Mouse (Mus musculus) myocyte (in vitro differentiated cells): ENCODE results near the gene Atg4a-ps. TPM values are rescaled to one million over a fixed set of nuclear protein-coding genes. Genes with fewer than 3 reads are reported as not detected.

Source experiments
- H3K27me3 ChIP-seq: one replicate; pipeline ENCODE4 v1.6.1; 2011; ENCODE audit not compliant: control insufficient read depth, insufficient read depth, insufficient read length
- H3K36me3 ChIP-seq: one replicate; pipeline ENCODE4 v1.6.1; 2011; ENCODE audit not compliant: control insufficient read depth, insufficient read depth
- H3K4me2 ChIP-seq: one replicate; pipeline ENCODE4 v1.6.1; 2011; ENCODE audit warnings: low read depth, control low read depth
- H3K4me3 ChIP-seq: one replicate; pipeline ENCODE4 v1.5.1; 2011; ENCODE audit warnings: mild to moderate bottlenecking, control low read depth, moderate library complexity
- H3K79me2 ChIP-seq: one replicate; pipeline ENCODE4 v1.6.1; 2011; ENCODE audit not compliant: control insufficient read depth, insufficient read depth
- H3ac ChIP-seq: one replicate; pipeline ENCODE4 v1.6.1; 2011; ENCODE audit not compliant: control insufficient read depth, insufficient read length
- CEBPB ChIP-seq: IDR thresholded peaks from 2 replicates; pipeline ENCODE4 v1.6.1; 2011; ENCODE audit warnings: mild to moderate bottlenecking, moderate library complexity; ENCODE audit not compliant: poor library complexity, insufficient read depth, severe bottlenecking
- E2F4 ChIP-seq: IDR thresholded peaks from one replicate; pipeline ENCODE4 v1.6.1; 2011; ENCODE audit warnings: mild to moderate bottlenecking, control low read depth, moderate library complexity; ENCODE audit not compliant: insufficient read depth
- MAX ChIP-seq: IDR thresholded peaks from one replicate; pipeline ENCODE4 v1.6.1; 2011; ENCODE audit warnings: low read depth, mild to moderate bottlenecking, control low read depth
- MYOD1 ChIP-seq, 3 experiments: IDR thresholded peaks; one replicate each; pipeline ENCODE4 v1.6.1; 2011; ENCODE audit warnings: control low read depth in 2 of 3, low read depth in 2 of 3, mild to moderate bottlenecking in 2 of 3, moderate library complexity in 1 of 3; ENCODE audit not compliant: insufficient read length in 2 of 3, control insufficient read depth in 1 of 3
- MYOG ChIP-seq, 3 experiments: IDR thresholded peaks; one replicate each; pipeline ENCODE4 v1.6.1; 2011; ENCODE audit warnings: control low read depth in 2 of 3, low read depth in 2 of 3, mild to moderate bottlenecking in 2 of 3; ENCODE audit not compliant: insufficient read length in 2 of 3, control insufficient read depth in 1 of 3, insufficient read depth in 1 of 3
- POLR2A ChIP-seq: IDR thresholded peaks from one replicate; pipeline ENCODE4 v1.6.1; 2011; ENCODE audit warnings: low read depth, mild to moderate bottlenecking, control low read depth, moderate library complexity; ENCODE audit not compliant: insufficient read length
- POLR2AphosphoS2 ChIP-seq: IDR thresholded peaks from one replicate; pipeline ENCODE4 v1.6.1; 2011; ENCODE audit warnings: low read depth, control low read depth; ENCODE audit not compliant: insufficient read length
- REST ChIP-seq: IDR thresholded peaks from one replicate; pipeline ENCODE4 v1.6.1; 2011; ENCODE audit warnings: mild to moderate bottlenecking, control low read depth, moderate library complexity; ENCODE audit not compliant: insufficient read depth, insufficient read length
- SRF ChIP-seq: IDR thresholded peaks from one replicate; pipeline ENCODE4 v1.6.1; 2011; ENCODE audit warnings: low read depth; ENCODE audit not compliant: control insufficient read depth, insufficient read length
- TCF12 ChIP-seq: IDR thresholded peaks from one replicate; pipeline ENCODE4 v1.6.1; 2011; ENCODE audit warnings: mild to moderate bottlenecking, control low read depth; ENCODE audit not compliant: poor library complexity, insufficient read depth, severe bottlenecking
- TCF3 ChIP-seq: IDR thresholded peaks from one replicate; pipeline ENCODE4 v1.6.1; 2011; ENCODE audit warnings: low read depth, control low read depth; ENCODE audit not compliant: insufficient read length
- USF1 ChIP-seq: IDR thresholded peaks from one replicate; pipeline ENCODE4 v1.6.1; 2011; ENCODE audit warnings: low read depth, mild to moderate bottlenecking, control low read depth, moderate library complexity
- polyA plus RNA-seq: library from polyadenylated mRNA; unstranded; fragments of >200 nt; fragmentation: generic; extraction: Trizol; gene quantifications from one replicate; pipeline ENCODE4 v1.2.1, GENCODE M21; 2012; ENCODE audit warnings: missing spikeins

The Atg4a-ps gene
- polyA plus RNA-seq, 1 experiment, result 0.22 TPM

DNA sequence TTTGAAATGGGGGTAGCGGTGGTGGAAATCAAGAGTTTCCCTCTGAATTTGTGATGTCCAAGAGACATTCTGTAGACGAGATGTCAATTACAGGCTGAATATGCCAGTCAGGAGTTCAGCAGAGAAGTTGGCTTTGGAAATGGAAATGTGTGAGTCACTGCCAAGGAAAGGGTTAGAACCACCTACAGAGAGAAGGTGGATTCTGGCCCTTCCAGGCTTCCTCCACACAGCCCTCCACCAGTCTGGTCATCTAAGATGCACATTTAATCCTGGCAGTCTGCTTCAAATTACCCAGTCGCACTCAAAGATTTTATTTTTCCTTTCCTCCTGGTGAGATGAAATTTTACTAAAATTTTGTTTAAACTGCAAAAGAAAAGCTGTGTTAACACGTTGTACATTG lies 26.2 kb upstream of the Atg4a-ps start:
- Histone ChIP-seq H3K4me3 (no peak overlapping the region), H3K27me3 (no peaks in the 10 kb centered on the region), H3ac (no peak overlapping the region), H3K4me2 (no peak overlapping the region), H3K79me2 (no peaks in the 10 kb centered on the region), H3K36me3 (no peaks in the 10 kb centered on the region)
- no peak for TF ChIP-seq USF1
- no peak for TF ChIP-seq REST
- TF ChIP-seq E2F4, result no peak
- TF ChIP-seq POLR2AphosphoS2, result no peak
- no peak for TF ChIP-seq TCF12
- TF ChIP-seq MYOD1 (IDR thresholded peaks at IDR 0.05; ENCODE audit: control insufficient read depth in 1 of 3, insufficient read length in 2 of 3, low read depth in 2 of 3), result no peak
- TF ChIP-seq TCF3, result no peak
- TF ChIP-seq CEBPB, result no peak
- TF ChIP-seq MAX, result no peak

DNA sequence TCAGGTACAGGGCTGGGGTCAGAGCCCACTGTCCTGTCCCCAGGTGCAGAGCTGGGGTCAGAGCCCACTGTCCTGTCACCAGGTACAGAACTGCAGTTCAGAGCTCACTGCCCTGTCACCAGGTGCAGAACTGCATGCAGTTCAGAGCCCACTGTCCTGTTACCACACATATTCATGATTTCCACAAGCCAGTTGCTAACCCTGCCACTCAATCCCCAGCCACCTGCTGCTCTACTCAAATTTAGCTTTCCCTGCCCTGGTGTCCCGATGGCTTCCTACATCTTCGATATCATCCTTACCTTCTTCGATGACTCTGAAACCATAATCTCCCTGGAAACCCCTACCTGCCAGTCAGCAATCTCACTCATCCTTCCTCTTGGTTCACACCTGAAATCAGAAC lies 17.5 kb upstream of the Atg4a-ps start:
- H3K27me3 ChIP-seq, result no peaks in the 10 kb centered on the region
- H3K36me3 ChIP-seq, result no peaks in the 10 kb centered on the region
- H3K79me2 ChIP-seq, result no peaks in the 10 kb centered on the region
- TF ChIP-seq USF1 (no peak), TCF12 (no peak), MYOD1 (IDR thresholded peaks at IDR 0.05; ENCODE audit: control insufficient read depth in 1 of 3, insufficient read length in 2 of 3, low read depth in 2 of 3) (peak in 2 of 3 experiments; percentile 59 to 70)
- no peak overlapping the region for H3K4me3 ChIP-seq
- no peak overlapping the region for H3K4me2 ChIP-seq
- no peak overlapping the region for H3ac ChIP-seq

DNA sequence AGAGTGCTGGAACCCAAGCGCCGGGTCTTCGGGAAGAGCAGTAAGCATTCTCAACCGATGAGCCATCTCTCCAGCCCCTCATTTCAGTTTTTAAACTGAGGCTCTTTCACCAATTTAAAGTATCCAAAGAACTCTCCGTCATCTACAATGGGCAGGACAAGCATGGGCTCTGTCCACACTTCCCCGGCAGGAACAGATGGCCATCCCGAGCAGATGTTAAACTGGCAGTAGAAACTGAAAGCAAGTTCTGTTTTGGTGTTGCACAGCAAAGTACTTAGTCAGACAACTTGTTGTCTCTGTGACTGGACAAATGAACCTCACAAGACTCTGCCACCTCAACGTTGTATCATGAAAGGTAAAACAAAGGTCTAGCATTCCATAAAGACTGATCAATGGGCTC lies 15.8 kb upstream of the Atg4a-ps start:
- H3K79me2 ChIP-seq, result no peaks in the 10 kb centered on the region
- no peaks in the 10 kb centered on the region for H3K36me3 ChIP-seq

DNA sequence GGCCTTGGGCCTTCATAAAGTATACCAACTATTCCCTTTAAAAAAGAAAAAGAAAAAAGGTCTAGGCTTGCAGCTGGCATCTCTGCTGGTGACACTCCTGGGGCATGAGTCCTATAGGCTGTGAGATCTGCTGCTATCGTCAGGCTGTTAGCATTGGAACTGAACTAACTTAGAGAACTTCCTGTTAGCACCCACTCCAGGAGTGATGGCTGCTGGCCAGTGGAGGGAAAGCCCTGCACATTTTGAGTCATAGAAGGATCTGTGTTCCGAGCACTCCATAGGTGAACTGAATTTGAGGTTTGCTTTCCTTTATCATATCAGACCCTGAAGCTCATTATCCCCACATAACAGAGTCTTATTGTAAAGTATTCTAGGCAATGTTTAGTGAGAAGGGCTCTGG lies 14.1 kb upstream of the Atg4a-ps start:
- H3K36me3 ChIP-seq, result no peaks in the 10 kb centered on the region
- no peak overlapping the region for H3K4me2 ChIP-seq
- no peaks in the 10 kb centered on the region for H3K79me2 ChIP-seq
- no peak for TF ChIP-seq CEBPB
- no peak for TF ChIP-seq TCF3
- TF ChIP-seq USF1, result no peak
- no peak for TF ChIP-seq TCF12
- TF ChIP-seq POLR2AphosphoS2, result no peak
- no peak for TF ChIP-seq REST
- no peak for TF ChIP-seq MAX
- no peak for TF ChIP-seq SRF
- no peak for TF ChIP-seq MYOD1 (IDR thresholded peaks at IDR 0.05; ENCODE audit: control insufficient read depth in 1 of 3, insufficient read length in 2 of 3, low read depth in 2 of 3)
- no peak for TF ChIP-seq MYOG (IDR thresholded peaks at IDR 0.05; ENCODE audit: control insufficient read depth in 1 of 3, insufficient read depth in 1 of 3, insufficient read length in 2 of 3, low read depth in 2 of 3)
- no peak overlapping the region for H3K4me3 ChIP-seq
- H3ac ChIP-seq, result no peak overlapping the region
- H3K27me3 ChIP-seq, result no peaks in the 10 kb centered on the region

More for the DNA sequence above, 15.8 kb upstream of the Atg4a-ps start:
- H3ac ChIP-seq, result no peak overlapping the region
- TF ChIP-seq CEBPB, result no peak
- peak in 2 of 3 experiments; percentile 15 to 34 for TF ChIP-seq MYOD1 (IDR thresholded peaks at IDR 0.05; ENCODE audit: control insufficient read depth in 1 of 3, insufficient read length in 2 of 3, low read depth in 2 of 3)
- no peak overlapping the region for H3K4me2 ChIP-seq
- H3K4me3 ChIP-seq, result no peak overlapping the region
- H3K27me3 ChIP-seq, result no peaks in the 10 kb centered on the region

DNA sequence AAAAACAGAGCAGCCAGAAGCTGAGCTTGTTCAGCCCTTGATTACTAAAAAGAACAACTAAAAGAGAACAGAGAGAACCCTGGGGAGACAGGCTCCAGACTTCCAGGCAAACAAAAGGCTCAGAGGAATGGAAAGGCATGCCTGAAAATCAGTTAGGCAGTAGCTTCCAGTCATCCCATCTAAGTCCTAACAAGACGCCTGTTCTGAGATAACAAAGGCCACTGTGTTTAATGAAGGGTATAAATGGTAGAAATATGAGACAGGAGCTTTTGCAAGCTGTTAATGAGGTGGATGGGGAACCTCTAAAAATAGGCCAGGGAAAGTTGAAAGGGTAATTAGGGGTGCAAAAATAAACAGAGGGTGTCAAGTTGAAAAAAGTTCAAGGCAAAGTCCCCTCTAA lies 4.5 kb upstream of the Atg4a-ps start:
- Histone ChIP-seq H3K4me2 (no peak overlapping the region), H3K27me3 (no peaks in the 10 kb centered on the region), H3ac (no peak overlapping the region), H3K4me3 (no peak overlapping the region), H3K36me3 (no peaks in the 10 kb centered on the region), H3K79me2 (no peaks in the 10 kb centered on the region)
- TF ChIP-seq TCF3 (no peak), TCF12 (no peak), USF1 (no peak), REST (no peak), CEBPB (no peak), SRF (no peak), MYOD1 (IDR thresholded peaks at IDR 0.05; ENCODE audit: control insufficient read depth in 1 of 3, insufficient read length in 2 of 3, low read depth in 2 of 3) (no peak), POLR2A (no peak), POLR2AphosphoS2 (no peak), E2F4 (no peak), MYOG (IDR thresholded peaks at IDR 0.05; ENCODE audit: control insufficient read depth in 1 of 3, insufficient read depth in 1 of 3, insufficient read length in 2 of 3, low read depth in 2 of 3) (no peak)

DNA sequence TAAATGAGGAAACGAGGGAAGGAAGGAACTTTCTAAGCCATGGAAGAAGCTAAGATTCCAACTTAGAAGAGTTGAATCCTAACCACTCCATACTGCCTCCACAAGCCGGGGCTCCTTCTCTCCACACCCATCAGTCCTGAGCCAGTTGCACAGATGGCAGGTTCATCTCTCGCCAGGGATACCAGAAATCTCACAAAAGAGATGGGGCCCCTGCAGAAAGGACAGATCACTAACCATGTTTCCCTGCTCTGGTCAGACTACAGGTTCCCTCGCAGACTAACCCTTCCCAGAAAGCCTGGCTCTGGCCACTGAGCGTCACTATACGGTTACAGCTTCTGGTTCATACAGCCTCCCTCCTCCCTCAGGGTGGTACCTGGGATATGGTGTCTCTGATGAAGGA lies 3.8 kb upstream of the Atg4a-ps start:
- Histone ChIP-seq H3K4me3 (no peak overlapping the region), H3K79me2 (no peaks in the 10 kb centered on the region), H3K36me3 (no peaks in the 10 kb centered on the region), H3ac (no peak overlapping the region), H3K4me2 (no peak overlapping the region), H3K27me3 (no peaks in the 10 kb centered on the region)
- TF ChIP-seq TCF3 (no peak), POLR2AphosphoS2 (no peak), MYOG (IDR thresholded peaks at IDR 0.05; ENCODE audit: control insufficient read depth in 1 of 3, insufficient read depth in 1 of 3, insufficient read length in 2 of 3, low read depth in 2 of 3) (no peak)
